Mouse (Mus musculus): ENCODE data around the gene Lrrfip1.

GRCm38 (mm10) chr1:91044648-91045047 lies 46.1 kb downstream of the Lrrfip1 start:
- no peak for TF ChIP-seq REST (IDR thresholded peaks at IDR 0.05; ENCODE audit: insufficient read depth, insufficient read length)
- TF ChIP-seq POLR2A (IDR thresholded peaks at IDR 0.05; ENCODE audit: insufficient read length, low read depth) = no peak
- no peak for TF ChIP-seq MYOD1 (IDR thresholded peaks at IDR 0.05; ENCODE audit: control insufficient read depth in 1 of 3, insufficient read length in 2 of 3, low read depth in 2 of 3)
- TF ChIP-seq POLR2AphosphoS2 (IDR thresholded peaks at IDR 0.05; ENCODE audit: insufficient read length, low read depth) = no peak
- TF ChIP-seq SRF (IDR thresholded peaks at IDR 0.05; ENCODE audit: control insufficient read depth, insufficient read length, low read depth) = no peak
- no peak for TF ChIP-seq E2F4 (IDR thresholded peaks at IDR 0.05; ENCODE audit: insufficient read depth)
- TF ChIP-seq TCF3 (IDR thresholded peaks at IDR 0.05; ENCODE audit: insufficient read length, low read depth) = no peak
